Mouse (Mus musculus) liver, embryonic 14.5 days (tissue): Measurements from ENCODE around the gene Xkr7.

Experiments used
- CTCF ChIP-seq: IDR thresholded peaks from 2 replicates; pipeline ENCODE4 v1.5.1; 2016; ENCODE audit warnings: antibody characterized with exemption, low read depth, control low read depth
- EP300 ChIP-seq: IDR thresholded peaks from 2 replicates; pipeline ENCODE4 v1.6.1; 2016; ENCODE audit warnings: antibody characterized with exemption, low read depth

DNA sequence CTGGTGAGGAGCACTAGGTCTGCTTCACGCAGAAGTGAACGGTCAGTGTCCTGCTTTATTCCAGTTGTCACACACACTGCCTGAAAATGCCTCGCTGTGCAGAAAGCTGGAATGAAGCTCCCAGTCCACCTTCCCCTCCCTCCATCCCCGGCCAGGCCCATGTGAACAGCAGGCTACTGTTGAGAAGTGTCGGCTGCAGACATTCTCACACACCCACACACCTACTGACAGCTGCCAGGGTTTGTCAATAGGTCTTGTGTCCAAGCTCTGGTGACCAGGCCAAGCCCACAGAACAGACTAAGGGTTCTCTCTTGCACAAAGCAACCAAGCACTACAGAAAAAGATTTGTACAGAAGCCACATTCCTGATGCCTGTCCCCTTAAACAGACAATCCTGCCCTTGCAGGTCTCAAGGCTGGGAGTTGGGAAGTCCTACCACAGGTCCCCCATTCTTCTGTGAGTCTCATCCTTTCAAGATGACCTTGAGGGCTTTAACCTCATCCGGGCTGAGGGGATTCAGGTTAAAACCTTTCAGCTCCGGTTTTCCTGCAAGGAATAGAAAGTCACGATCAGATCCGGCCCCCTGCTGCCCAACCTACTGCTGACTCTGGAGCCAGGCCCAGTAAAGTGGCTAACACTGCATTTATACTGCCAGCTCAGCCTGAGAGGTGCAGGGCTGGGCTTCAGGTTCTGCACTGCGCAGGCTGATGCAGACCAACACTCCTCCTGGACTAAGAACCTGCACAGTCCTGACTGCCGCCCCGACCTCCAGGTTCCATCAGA lies 22.3 kb upstream of the Xkr7 start:
- TF ChIP-seq CTCF (no peak), EP300 (no peak)
